Mouse (Mus musculus) lung, postnatal 0 days (tissue): ENCODE measurements around the gene Fam136a.

Experiments
- CTCF ChIP-seq: IDR thresholded peaks from 2 replicates; pipeline ENCODE4 v1.5.1; 2016; ENCODE audit warnings: antibody characterized with exemption, mild to moderate bottlenecking
- EP300 ChIP-seq: IDR thresholded peaks from 2 replicates; pipeline ENCODE4 v1.6.1; 2016; ENCODE audit warnings: antibody characterized with exemption, mild to moderate bottlenecking, control low read depth

DNA sequence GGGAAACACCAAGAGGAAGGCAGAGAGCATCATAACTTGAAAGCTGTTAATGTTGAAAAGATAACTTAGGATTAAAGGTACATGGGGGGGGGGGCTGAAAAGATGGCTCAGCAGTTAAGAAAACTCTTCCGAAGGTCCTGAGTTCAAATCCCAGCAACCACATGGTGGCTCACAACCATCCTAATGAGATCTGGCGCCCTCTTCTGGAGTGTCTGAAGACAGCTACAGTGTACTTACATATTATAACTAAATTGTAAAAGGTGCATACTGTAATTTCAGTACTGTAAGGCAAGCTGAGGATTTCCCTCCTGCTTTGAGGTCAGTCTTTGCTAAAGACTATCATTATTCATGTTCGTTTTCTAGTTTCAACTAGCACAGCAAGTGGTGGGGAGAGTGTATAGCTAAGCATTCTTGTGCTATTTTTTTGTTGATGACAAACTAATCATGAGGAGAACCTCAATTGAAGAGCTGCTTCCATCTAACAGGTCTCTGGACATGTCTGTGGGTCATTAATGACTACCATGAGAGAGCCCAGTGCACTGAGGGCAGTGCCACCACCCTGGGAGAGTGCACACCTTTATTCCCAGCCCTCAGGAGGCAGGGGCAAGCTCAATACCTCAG is 4.8 kb downstream of the Fam136a start:
- TF ChIP-seq CTCF (peak; percentile 52), EP300 (no peak)
